Mouse (Mus musculus): ENCODE measurements at regions not wholly inside any gene's neighbourhood (a gene's known extent, or its start where the extent isn't known, plus 50 kb on each side); places are given as distances from the start of the nearest gene placed in this dataset.

DNA sequence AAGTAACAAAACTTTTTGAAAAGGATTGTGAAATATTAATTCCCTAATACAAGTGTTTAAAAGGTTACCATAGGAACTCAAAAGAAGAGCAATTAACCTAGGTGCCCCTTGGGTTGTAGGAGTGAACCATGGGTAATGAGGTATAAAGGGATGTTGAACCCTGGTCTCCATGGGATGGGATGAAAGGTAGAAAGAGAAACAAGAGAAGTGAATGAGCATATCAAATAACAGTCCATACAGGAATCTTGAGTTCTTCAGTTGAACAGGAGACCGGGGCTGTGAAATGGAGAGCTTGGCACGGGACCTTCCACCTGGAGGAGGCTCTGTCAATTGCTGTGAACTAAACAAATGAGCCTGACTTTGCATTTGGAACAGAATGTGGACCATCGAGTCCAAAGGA is 449.6 kb upstream of the Meis1 start:
- no peak for TF ChIP-seq CTCF (IDR thresholded peaks at IDR 0.05; ENCODE audit: borderline replicate concordance, insufficient read depth, low read depth, low read length)
- TF ChIP-seq POLR2A (IDR thresholded peaks at IDR 0.05; ENCODE audit: borderline replicate concordance, insufficient read depth, low read length) = no peak

Measured in cerebellum, adult 2 months (tissue).